ENCODE assay signal across 8 mouse cellular contexts in the genomic region with DNA sequence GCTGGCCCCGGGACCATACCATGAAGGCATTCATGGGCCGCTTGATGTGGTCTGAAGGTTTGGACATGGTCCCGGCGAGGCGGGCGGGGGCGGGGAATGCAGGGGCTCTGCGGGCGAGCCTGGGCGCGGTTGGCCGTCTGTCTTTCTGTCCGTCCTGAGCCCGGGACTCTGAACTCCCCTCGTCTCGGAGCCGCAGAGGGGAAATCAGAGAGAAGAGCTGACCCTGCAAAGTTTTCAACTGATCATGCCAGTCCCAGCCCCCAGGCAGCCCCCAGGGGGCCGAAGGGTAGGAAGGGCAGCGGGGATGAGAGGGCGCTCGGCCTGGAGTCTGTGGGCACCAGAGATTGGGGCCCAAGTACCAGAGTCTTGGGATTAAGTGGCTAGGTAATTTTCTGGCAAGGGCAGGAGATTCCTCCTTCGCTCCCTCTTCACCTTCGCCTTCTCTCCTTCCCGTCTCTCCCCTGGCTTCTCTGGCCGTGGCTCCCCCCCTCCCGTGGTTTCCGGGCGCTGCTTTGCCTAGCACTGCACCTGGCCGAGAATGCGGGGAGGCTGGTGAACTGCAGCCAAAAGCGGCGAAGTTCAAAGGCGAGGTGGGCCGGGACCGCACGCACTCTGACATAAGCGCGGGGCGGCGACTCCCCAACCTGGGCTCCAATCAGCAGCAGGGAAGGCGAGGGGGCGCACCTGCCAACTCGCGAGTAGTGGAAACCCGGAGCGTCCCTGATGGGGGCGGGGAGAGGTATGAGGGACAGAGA. TPM values are rescaled to one million over a fixed set of nuclear protein-coding genes. Genes with fewer than 3 reads are reported as not detected.
DNase-seq lines count a peak whose midpoint lies in the region; ATAC-seq and TF ChIP-seq lines count a peak whose summit lies in the region.

A gene (minus strand): TSS at position 553 of the 755 bp plus-strand sequence.

- H3K4me3 ChIP-seq in ES-Bruce4 (ENCODE audit: low read depth, low read length) = peak within 1 kb of the TSS; percentile 27
- H3K4me3 ChIP-seq in hindbrain, embryonic 16.5 days (ENCODE audit: low read length) = peak within 1 kb of the TSS; percentile 29
- peak within 1 kb of the TSS; percentile 41 for H3K4me3 ChIP-seq in midbrain, embryonic 14.5 days (replicated peaks; ENCODE audit: low read depth, low read length)

- no peaks in the 10 kb centered on the region for H3K36me3 ChIP-seq in ES-Bruce4 (ENCODE audit: control insufficient read depth, insufficient read depth, low read length, poor library complexity, severe bottlenecking)
- no peaks in the 10 kb centered on the region for H3K36me3 ChIP-seq in hindbrain, embryonic 16.5 days (ENCODE audit: control insufficient read depth, insufficient read depth, low read length)
- H3K36me3 ChIP-seq in midbrain, embryonic 14.5 days (ENCODE audit: control insufficient read depth, insufficient read depth, low read length) = no peaks in the 10 kb centered on the region

- H3K27ac ChIP-seq in ES-Bruce4 (ENCODE audit: insufficient read depth, low read length) = no peak within 1 kb of the TSS
- no peak within 1 kb of the TSS for H3K27ac ChIP-seq in hindbrain, embryonic 16.5 days (ENCODE audit: low read depth, low read length)
- peak within 1 kb of the TSS; percentile 91 for H3K27ac ChIP-seq in midbrain, embryonic 14.5 days (replicated peaks; ENCODE audit: low read depth, low read length)

- H3K4me2 ChIP-seq in hindbrain, embryonic 16.5 days (ENCODE audit: low read length) = peak within 1 kb of the TSS; percentile 44
- H3K4me2 ChIP-seq in midbrain, embryonic 14.5 days (ENCODE audit: low read length) = peak within 1 kb of the TSS; percentile 54

- TF ChIP-seq EP300 in ES-Bruce4 (IDR thresholded peaks at IDR 0.05; ENCODE audit: insufficient read depth, low read depth, low read length) = no peak

- under 1% methylated on average over 45 of the region's 47 CpGs for WGBS in hindbrain, embryonic 16.5 days
- WGBS in midbrain, embryonic 14.5 days = under 1% methylated on average over 47 of the region's 47 CpGs

- H3K27me3 ChIP-seq in ES-Bruce4 (ENCODE audit: control insufficient read depth, insufficient read depth, low read length, poor library complexity, severe bottlenecking) = peaks cover 37% of the 10 kb centered on the region
- peaks cover 58% of the 10 kb centered on the region for H3K27me3 ChIP-seq in hindbrain, embryonic 16.5 days (replicated peaks; ENCODE audit: control insufficient read depth, insufficient read depth, low read length)
- peaks cover 89% of the 10 kb centered on the region for H3K27me3 ChIP-seq in midbrain, embryonic 14.5 days (ENCODE audit: control insufficient read depth, insufficient read depth, low read length)

- H3K9ac ChIP-seq in ES-Bruce4 (ENCODE audit: low read depth, poor library complexity, severe bottlenecking) = no peak within 1 kb of the TSS
- no peak within 1 kb of the TSS for H3K9ac ChIP-seq in hindbrain, embryonic 16.5 days (ENCODE audit: low read depth, low read length)
- peak within 1 kb of the TSS; percentile 68 for H3K9ac ChIP-seq in midbrain, embryonic 14.5 days (replicated peaks; ENCODE audit: low read length)

- no peak for ATAC-seq in hindbrain, embryonic 16.5 days
- ATAC-seq in midbrain, embryonic 14.5 days (ENCODE audit: low FRiP score, low TSS enrichment) = peak; percentile 44
- ATAC-seq in monocyte, adult 5-6 weeks (replicated peaks; ENCODE audit: insufficient number of reproducible peaks, low FRiP score, low TSS enrichment, poor library complexity, severe bottlenecking) = no peak
- no peak for ATAC-seq in inflammation-experienced regulatory T-cells, adult 6 months

- no peak for TF ChIP-seq CTCF in ES-Bruce4 (IDR thresholded peaks at IDR 0.05; ENCODE audit: low read depth, low read length)

- DNase-seq in R1 (ENCODE audit: low read depth, low spot score) = peak; percentile 78
- peak; percentile 80 for DNase-seq in midbrain, embryonic 14.5 days
- no peak for DNase-seq in adrenal gland, adult 8-10 months
- DNase-seq in urinary bladder, postnatal 25 days (ENCODE audit: low spot score) = no peak

- H3K4me1 ChIP-seq in ES-Bruce4 (ENCODE audit: control insufficient read depth, insufficient read depth, low read length) = peaks cover 2% of the 10 kb centered on the region
- peaks cover 25% of the 10 kb centered on the region for H3K4me1 ChIP-seq in hindbrain, embryonic 16.5 days (ENCODE audit: control insufficient read depth, insufficient read depth, low read depth, low read length)
- H3K4me1 ChIP-seq in midbrain, embryonic 14.5 days (ENCODE audit: control insufficient read depth, insufficient read depth, low read length) = peaks cover 15% of the 10 kb centered on the region

- TF ChIP-seq POLR2A in ES-Bruce4 (IDR thresholded peaks at IDR 0.05; ENCODE audit: insufficient read depth, low read length) = no peak

- no peaks in the 10 kb centered on the region for H3K9me3 ChIP-seq in ES-Bruce4 (replicated peaks; ENCODE audit: control insufficient read depth, insufficient read depth, low read length, poor library complexity, severe bottlenecking)
- no peaks in the 10 kb centered on the region for H3K9me3 ChIP-seq in hindbrain, embryonic 16.5 days (ENCODE audit: control insufficient read depth, low read length)
- H3K9me3 ChIP-seq in midbrain, embryonic 14.5 days (ENCODE audit: control insufficient read depth, low read length) = no peaks in the 10 kb centered on the region

RNA-seq across cellular contexts. Expression of the gene that starts here (rescaled TPM):
- polyA plus RNA-seq in ES-Bruce4 (2011; ENCODE audit: insufficient read depth, insufficient read length, low read depth, missing spikeins) = not detected in 2 replicates
- 10.0 and 12.6 TPM in 2 replicates for polyA plus RNA-seq in hindbrain, embryonic 16.5 days (2015; fragmentation: Nextera tagmentation; extraction: Ambion mirVana)
- 94.9 TPM in 2 replicates for polyA plus RNA-seq in midbrain, embryonic 14.5 days (2014; fragmentation: Nextera tagmentation; extraction: Ambion mirVana)
- not detected in 3 replicates for total RNA-seq in monocyte, adult 5-6 weeks (2017)
- not detected for total RNA-seq in adrenal gland, adult 8-10 months (2022)
- polyA plus RNA-seq in inflammation-experienced regulatory T-cells, adult 6 months (2017; shearing (Covaris generic)) = not detected

Comparison
In these comparisons a context has a peak if more than half of its experiments do, and no peak if none do; other contexts are left out.
1. RNA of the gene that starts here (polyA plus RNA-seq): 94.9 TPM in midbrain, embryonic 14.5 days and 10.0 to 12.6 TPM in hindbrain, embryonic 16.5 days; not detected in ES-Bruce4 and not detected in inflammation-experienced regulatory T-cells, adult 6 months; every median in the first group is over 10 times any median in the second.
2. DNase-seq: peak in R1 (single experiment) and midbrain, embryonic 14.5 days (single experiment); none in adrenal gland, adult 8-10 months (single experiment) and urinary bladder, postnatal 25 days (single experiment).
3. Peak in every context shown above with its lines, with median percentiles within 50 percentile points of each other: H3K4me3 ChIP-seq.